Mouse (Mus musculus): Measurements from ENCODE around the gene Plekha7.

DNA sequence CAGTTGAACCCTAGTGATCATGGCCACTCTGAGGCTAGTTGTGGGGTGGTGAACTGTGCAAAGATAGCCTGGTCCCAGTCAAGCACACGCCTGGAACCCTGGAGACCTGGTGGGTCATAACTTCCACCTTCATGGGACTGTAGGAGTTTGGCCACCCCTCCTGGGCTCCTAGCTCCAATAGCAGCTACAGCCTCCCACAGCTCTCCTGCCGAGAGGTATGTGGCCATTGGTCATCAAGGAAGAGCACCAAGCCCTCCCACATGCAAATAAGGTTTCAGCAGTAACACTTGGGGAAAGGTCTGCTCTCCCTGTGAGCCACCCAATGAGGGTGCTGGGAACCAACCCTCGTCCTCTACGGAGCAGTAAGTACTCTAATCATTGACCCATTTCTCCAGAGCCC, 55.7 kb downstream of the Plekha7 start:
- TF ChIP-seq CTCF (IDR thresholded peaks at IDR 0.05; ENCODE audit: control insufficient read depth, insufficient read depth, low read length), result no peak
- no peak for TF ChIP-seq POLR2A (IDR thresholded peaks at IDR 0.05; ENCODE audit: borderline replicate concordance, control insufficient read depth, low read depth, low read length)

Data from bone marrow, adult 2 months (tissue).